Mouse (Mus musculus) brain, adult 2 months (tissue): ENCODE data around the gene Polr3a.
"Not testable (repeated sequence)": the region's sequence is repeated elsewhere in the genome, so short reads cannot be mapped to it uniquely, and the experiment has no call there.

Source experiments
- DNase-seq: peaks from one replicate; pipeline ENCODE4 v3.0.0; 2011; ENCODE audit warnings: low read depth, low spot score

Polr3a gene

DNA sequence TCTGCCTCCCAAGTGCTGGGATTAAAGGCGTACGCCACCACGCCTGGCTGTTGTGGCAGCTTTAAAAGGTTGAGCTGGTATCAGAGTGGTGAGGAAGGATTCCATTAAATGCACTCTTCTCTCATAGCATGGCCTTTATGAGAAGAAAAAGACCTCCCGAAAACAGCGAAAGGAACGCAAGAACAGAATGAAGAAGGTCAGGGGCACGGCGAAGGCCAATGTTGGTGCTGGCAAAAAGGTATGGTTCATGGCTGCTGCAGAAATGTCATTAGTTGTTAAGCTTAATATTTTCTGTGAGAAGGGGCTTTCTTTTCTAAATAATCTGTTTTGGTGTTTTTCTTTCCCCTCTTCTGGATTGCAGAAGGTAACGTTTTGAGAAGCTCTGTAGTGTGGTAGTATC lies 6.4 kb upstream of the Polr3a start:
- DNase-seq = no peak

DNA sequence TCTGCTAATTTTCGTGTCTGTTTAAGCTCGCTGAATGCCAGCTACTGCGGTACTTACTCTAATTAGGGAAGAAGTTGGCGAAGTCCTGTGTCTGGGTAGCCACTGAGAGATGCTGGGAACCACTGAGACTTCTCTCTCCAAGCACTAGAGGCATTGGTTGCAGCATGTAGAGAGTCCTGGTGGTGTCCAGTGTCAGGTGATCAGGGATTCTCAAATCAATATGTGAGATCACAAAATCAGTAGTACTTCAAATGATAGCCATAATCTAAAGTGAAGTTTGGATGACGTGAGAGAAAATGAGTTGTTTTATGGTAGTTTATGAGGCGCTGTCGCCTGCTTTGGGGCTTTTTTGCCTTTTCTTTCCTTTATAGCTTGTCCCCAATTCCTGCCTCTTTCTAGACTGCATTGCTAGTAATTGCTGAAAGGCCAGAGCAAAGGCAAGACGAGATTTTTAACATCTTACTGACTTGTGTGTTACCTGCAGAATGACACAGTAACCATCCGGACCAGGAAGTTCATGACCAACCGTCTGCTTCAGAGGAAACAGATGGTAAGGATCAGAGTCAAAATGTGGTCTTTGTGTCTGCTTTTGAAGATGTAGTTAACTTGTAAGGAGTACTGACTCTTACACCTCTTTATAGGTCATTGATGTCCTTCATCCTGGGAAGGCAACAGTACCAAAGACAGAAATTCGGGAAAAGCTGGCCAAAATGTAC lies 4.6 kb upstream of the Polr3a start:
- peak; percentile 41 for DNase-seq

DNA sequence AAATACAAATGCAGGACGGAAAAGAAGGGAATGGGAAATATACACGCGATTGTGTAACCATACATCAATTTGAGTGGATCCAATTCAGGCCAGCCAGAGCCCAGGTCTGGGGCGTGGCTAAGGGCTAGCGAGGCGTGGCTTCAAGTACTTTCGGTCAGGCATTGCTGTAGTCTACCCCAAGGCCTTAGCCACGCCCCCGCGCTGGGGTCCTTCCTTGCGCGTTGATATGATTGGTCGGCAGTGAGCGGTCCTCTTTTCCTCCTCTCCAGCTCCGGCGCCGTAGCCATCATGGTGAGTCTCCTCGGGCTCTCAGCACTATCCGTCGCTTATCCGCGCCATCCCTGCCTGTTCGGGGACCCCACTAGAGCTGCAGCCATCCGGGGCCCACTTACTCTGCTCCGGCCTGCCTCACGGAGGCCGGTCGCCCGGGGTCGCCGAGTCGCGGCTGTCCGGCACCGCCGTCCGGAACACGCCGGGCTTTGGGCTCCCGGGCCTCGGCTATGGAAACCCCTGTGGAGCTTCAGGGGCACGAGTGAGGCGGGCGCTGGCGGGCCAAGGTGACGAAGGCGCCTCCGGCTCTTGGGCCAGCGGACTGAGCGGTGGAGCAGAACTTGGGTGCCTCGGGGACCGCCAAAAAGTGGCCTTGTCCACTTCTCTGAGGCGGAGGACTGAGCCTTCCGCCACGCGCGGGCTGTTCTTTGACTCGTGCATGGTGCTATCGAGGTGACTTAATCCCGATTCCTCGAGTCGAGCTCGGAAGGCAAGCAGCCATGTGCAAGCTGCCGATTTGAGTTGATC lies 3.8 kb upstream of the Polr3a start:
- DNase-seq = peak; percentile 98

DNA sequence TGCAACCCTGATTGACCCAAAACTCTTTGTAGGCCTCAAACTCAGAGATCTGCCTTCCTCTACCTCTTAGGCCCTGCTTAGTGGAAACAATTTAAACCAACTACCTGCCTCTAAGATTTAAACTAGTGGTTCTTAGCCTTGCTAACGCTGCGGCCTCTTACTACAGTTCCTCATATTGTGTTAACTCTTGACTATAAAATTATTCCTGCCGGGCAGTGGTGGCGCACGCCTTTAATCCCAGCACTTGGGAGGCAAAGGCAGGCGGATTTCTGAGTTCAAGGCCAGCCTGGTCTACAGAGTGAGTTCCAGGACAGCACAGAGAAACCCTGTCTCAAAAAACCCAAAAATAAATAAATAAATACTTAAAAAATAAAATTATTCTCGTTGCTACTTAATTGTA lies 2.9 kb upstream of the Polr3a start:
- DNase-seq = not testable (repeated sequence)

DNA sequence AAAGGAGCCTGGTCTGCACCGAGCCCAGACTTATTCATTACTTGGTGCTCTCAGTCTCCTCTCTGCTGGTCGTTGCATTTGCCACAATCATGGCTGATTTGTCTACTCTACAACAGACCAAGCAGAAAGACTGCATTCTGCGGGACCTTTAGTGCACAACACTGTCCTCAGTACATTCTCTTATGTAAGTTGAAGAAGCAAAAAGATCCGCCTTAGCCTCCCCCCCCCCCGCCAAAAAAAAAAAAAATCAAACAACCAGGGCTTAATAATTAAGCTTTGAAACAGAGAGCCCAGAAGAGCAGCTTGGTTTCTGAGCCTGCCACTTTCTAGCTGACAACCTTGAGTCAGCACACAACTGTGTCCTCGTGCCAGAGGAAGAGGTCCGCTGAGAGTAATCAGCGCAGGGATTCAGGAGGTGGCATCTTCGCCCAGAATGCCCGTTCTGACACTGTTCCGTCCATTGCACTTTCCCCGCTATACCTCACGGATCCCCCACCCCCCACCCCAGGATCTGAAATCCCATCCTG lies 554 bp downstream of the Polr3a start:
- DNase-seq = no peak

DNA sequence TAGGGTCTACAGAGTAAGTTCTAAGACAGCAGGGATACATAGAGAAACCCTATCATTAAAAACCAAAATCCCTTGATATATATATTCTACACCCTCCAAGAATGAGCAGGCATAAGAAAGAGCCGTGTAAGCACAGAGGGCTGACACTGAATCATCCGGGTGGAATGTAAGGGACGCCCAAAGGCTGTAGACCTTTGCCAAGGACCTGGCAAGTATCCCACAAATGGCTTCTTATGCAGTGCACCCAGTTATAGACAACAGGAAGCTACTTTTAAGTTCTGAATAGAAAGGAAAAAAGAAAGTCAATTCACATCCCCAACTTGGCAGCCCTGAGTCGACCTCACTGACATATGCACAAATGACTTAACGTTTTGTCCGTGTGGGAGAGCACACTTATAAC lies 18.1 kb downstream of the Polr3a start:
- no peak for DNase-seq

DNA sequence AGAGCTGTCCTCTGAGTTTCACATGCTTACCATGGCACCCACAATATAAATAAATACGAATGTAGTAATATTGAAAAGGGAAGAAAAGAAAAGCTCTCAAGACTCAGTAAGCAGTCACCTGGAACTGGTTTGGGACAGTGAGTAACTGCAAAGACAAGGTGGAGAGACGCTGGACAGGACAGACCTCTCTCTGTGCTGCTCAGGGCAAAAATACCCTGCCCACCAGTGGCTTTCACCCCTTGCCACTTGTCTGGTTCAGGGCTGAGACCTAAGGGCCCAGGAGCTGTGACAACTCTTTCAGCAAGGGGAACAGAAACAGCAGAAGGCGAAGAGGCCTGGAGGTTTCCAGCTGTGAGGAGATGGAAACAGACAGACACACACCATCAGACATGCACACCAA lies 28.7 kb downstream of the Polr3a start:
- DNase-seq = no peak

DNA sequence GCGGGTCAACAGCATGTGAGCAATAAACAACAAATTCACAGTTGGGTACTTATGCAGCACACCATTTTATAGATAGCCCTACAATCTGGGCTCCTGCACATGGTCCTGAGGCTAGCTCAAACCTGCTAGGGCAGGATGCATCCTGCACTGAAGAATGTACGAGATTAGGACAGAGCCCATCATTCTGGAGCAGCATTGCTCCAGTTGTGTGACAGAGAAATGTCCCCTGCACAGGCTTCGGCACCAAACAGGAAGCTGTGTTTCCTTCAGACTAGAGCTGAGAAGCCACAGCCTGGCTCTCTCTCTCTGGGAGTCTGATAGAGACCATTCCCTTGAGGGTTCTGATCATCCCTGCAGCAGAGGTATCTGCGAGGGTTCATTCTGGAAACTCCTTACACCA lies 43.3 kb downstream of the Polr3a start:
- DNase-seq = not testable (repeated sequence)
